Mouse (Mus musculus) thymus, postnatal 14 days (tissue): Measurements from ENCODE around the gene C4bp.
A peak's percentile ranks its signal among the peaks of the same experiment; 100 is the strongest.
"Not testable (repeated sequence)": the region's sequence is repeated elsewhere in the genome, so short reads cannot be mapped to it uniquely, and the experiment has no call there.

ENCODE experiments used
- DNase-seq: peaks from one replicate; pipeline ENCODE4 v3.0.0; 2021

Gene C4bp

DNA sequence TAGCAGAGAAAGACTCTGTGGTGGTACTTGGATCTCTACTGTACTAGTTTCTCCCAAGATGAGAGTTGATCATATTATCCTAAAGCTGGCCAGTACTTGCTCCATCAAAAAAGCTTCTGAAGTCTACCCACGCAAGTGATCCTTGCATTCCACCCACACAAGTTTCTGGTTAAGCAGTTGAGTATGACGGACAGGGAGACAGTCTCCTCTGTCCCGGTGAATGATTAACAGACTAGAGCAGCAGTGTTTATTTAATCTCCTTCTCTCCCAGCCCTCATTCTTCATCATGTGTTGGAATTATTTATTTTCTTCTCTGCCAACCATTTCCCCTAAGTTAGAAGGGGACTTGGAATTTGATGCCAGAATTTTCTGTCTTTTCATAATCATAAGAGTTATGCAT, at the start of gene C4bp:
Gene C4bp (minus strand): TSS at position 179 of the 400 bp plus-strand sequence.
- DNase-seq, result no peak

GRCm38 (mm10) chr1:130710283-130711080, 49.0 kb upstream of the C4bp start:
- DNase-seq, result no peak

DNA sequence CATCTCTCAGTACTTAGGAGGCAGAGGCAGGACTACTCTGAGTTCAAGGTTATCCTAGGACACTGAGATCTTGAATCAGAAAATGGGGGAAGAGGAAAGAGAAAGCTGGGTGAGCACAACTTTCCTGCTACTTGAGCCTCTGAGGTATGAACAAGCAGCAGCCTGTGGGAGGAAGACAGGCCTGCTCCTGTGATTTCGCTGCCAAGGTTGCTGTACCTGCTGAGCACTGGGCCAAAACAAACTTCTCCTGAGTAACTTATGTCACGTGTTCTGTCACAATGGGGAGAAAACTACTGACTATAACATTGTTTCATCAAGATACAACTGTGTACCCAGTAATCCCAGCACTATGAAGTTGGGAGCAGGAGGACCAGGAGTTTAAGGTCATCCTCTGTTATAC, 42.2 kb upstream of the C4bp start:
- DNase-seq, result no peak

GRCm38 (mm10) chr1:130701976-130702375, 40.5 kb upstream of the C4bp start:
- DNase-seq, result no peak

- peak; percentile 31 for DNase-seq
Observed at GRCm38 (mm10) chr1:130699937-130700633, 38.7 kb upstream of the C4bp start.

DNA sequence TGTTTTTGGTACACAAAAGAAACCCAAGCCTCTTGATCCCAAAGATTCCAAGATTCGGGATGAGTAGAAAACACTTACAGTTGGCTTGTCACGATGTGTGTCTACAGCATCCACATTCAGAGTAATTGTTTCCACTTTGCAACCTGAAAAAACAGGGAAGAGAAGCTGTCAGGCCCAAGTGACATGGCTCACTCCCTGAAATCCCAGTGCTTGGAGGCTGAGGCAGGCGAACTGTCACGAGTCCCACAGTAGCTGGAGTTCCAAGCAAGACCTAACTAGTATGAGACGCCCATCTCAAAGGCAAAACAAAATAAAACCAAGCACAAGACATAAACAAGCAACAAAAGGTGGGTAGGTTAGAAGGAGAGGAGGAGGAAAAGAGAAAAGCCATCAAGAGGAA, 37.2 kb upstream of the C4bp start:
- no peak for DNase-seq

DNA sequence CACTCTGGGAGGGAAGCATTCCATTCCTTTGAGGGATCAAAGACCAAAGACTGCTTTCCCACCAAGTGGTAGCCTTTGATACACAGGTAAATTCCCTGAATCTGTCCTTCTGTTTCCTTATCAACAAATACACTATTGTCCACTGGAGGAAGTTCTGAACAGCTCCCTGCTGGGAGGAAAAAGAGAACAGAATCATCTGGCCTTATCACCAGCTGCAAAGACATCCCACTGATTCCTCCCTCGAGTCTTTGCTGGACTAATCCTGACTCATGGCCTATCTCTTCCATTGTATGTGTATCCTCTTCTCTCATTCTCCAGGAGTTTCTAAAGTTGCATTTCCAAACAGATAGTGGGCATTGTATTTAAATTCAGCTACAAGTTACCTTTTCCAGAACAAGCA, 22.5 kb upstream of the C4bp start:
- no peak for DNase-seq

DNA sequence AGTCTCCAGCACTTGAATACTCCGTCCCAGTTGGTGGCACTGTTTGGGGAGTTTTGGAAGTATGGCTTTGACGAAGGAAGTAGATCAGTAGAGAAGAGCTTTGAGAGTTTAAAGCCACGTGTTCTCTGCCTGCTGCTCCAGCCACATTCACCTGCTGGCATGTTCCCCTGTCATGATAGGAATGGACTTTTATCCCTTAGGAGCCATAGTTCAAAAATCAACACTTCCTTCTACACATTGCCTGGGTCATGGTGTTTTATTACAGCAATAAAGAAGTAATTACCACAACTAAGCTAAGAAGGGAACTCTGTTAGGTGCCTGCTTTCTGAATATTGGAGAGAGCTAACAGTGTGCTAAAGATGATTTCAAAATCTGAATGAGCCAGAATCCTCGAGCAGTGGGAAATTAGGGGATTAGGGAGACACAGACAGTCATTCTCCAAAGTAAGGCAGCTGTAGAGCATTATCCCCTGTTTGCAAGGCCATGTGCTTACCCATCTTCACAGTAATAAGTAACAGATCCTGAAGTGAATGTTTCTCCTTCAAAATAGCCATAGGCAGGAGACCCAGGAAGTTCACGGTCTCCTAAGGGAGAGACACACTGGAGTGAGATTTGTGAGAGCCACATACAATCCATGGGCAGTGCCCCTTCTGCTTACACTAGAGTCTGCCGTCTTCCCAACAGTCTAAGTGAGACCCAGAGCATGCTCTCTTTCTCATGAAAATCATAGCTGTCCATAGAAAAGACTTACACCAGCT, 20.4 kb upstream of the C4bp start:
- no peak for DNase-seq

GRCm38 (mm10) chr1:130681075-130681474, 19.6 kb upstream of the C4bp start:
- DNase-seq, result no peak

DNA sequence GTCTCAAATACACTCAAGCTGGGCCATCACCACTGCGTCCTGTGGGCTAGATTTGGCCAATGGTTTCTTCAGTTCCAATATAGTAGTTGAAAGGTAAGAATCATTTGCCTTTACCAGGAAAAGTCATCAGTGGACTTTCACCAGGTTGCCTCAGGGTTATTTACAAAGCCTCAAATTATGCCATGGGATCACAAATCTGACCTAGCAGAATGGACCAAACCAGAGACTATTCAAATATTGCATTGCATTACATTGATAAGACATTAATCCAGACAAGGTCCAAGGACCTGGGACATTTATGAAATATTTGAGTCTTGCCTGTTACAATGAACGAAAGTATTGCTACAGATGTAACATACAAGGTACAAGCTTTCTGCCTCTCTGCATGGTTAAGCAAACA, 17.1 kb upstream of the C4bp start:
- DNase-seq, result no peak

- not testable (repeated sequence) for DNase-seq
Observed at GRCm38 (mm10) chr1:130663576-130663975, 2.1 kb upstream of the C4bp start.

DNA sequence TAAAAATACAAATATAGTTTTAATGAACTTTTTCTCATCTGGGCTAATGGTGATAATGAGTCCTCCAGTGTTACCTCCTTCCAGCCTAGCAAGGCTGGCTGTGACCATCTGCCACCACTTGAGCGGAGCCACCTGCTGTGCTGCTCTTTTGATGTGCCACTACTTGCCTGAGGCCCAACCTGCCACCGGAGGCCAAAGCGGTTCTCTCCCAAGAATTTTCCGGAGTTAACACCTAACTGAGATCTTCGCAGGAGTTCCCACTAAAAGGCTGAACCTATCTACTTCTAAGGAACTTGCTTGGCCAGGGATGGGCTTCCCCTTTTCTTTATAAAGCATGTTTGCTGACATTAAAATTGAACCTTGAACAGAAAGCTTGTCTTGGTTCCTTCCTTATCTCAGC, 1.8 kb downstream of the C4bp start:
- not testable (repeated sequence) for DNase-seq

DNA sequence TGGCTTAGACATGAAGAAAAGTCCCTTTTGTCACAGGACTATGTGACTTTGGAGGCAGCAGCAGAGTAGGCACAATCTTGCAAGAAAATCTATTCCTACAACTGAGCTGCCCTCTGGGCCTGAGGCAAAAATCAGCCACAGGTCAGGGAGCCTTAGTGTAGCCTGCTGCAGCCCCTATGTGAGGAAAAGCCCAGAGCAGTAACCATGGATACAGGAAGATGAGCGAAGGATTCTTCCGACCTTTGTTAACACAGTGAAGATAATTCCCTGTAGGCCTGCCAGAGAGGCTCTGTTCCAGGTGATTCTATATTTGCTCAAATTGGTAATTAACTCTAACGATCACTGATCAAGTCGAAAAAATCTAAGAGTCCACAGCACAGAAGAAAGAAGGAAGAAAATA, 17.3 kb downstream of the C4bp start:
- DNase-seq, result no peak

DNA sequence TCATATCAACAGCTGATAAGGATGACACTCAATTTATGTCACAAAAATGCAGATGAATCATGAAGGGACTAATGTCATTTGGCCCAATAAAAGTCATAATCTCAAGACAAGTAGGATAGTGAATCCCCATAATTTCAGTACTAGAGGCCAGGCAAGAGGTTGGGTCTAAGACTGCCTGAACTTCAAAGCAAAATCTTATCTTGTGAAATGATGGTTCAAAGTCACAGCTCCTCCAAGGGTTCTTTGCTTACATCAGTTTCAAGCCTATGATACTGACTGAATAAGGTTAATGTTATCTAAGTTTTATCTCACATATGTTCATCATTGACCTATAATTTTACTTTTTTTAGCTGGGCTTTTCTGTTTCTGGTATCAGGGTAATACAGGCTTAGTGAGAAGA, 20.5 kb downstream of the C4bp start:
- no peak for DNase-seq

DNA sequence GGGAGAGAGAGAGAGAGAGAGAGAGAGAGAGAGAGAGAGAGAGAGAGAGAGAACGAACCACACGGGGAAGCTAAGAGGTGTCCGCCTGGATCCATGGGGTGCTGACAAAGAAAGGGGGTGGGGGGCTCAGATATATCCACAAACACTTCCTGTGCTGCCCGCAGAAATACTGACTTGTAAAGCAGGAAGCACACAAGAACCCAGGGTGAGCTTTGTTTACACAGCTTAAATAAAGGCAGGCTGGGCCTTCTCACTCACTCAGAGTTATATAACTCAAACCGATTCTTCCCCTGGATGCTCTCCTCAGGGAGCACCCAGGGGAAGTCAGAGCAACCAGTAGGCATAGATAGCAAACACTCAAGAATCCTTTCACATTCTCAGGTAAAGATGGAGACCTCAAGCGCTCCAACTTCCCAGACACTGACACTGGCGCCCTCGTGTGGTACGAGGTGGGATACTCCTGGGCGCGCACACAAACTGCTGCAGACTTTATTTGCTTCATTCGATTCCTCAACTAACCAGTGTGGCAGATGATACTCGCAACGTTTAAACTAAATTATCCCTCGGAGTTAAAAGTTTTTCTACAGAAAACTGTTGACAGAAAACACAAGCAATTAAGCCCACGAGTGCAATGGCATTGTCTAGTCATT, 27.5 kb downstream of the C4bp start:
- peak; percentile 91 for DNase-seq

GRCm38 (mm10) chr1:130633316-130633715, 28.1 kb downstream of the C4bp start:
- peak; percentile 65 for DNase-seq

GRCm38 (mm10) chr1:130629521-130629920, 31.9 kb downstream of the C4bp start, which contains the start of gene Zp3r:
Gene Zp3r, minus strand, starts transcription at chr1:130629621.
- peak; percentile 11 for DNase-seq

- DNase-seq, result peak; percentile 60
Observed at GRCm38 (mm10) chr1:130596291-130596690, 65.1 kb downstream of the C4bp start.

DNA sequence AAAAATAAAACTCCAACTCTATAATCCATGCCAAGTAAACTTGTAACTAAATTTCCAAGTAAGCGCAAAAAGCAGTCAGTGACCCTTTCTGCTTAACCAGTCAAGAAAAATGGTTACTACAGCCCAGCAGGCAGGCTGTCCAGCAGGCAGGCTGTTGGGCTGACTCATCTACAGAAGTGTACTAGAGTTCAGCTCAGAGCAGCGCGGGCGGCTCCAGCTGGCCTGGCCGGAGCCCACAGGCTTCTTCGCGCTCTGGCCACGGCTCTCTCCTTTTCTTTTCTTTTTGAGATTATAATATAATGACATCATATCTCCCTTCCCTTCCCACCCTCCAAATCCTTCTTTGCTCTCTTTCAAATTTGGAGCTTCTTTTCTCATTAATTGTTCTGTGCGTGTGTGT, 72.8 kb downstream of the C4bp start:
- DNase-seq, result no peak
